Mouse (Mus musculus) testis, postnatal 14 days (tissue): ENCODE measurements around the gene Fam207a.
A peak's percentile ranks its signal among the peaks of the same experiment; 100 is the strongest.

Experiments used
- DNase-seq: peaks from one replicate; pipeline ENCODE4 v3.0.0; 2021; ENCODE audit warnings: low spot score

Gene Fam207a

GRCm38 (mm10) chr10:77515385-77516348 is at the start of gene Fam207a:
Gene Fam207a (minus strand): TSS chr10:77515785.
- DNase-seq: peak; percentile 93

GRCm38 (mm10) chr10:77565005-77565404 is 49.4 kb upstream of the Fam207a start:
- DNase-seq: no peak

GRCm38 (mm10) chr10:77561508-77561907 is 45.9 kb upstream of the Fam207a start:
- no peak for DNase-seq

GRCm38 (mm10) chr10:77560830-77561229 is 45.2 kb upstream of the Fam207a start:
- DNase-seq: no peak

- DNase-seq: no peak
Measured at GRCm38 (mm10) chr10:77560090-77560489, 44.5 kb upstream of the Fam207a start.

GRCm38 (mm10) chr10:77557641-77558040 is 42.1 kb upstream of the Fam207a start:
- DNase-seq: no peak

GRCm38 (mm10) chr10:77556631-77557030 is 41.0 kb upstream of the Fam207a start:
- no peak for DNase-seq

- DNase-seq: no peak
Measured at GRCm38 (mm10) chr10:77554918-77555317, 39.3 kb upstream of the Fam207a start.

- no peak for DNase-seq
Measured at GRCm38 (mm10) chr10:77553285-77553684, 37.7 kb upstream of the Fam207a start.

- no peak for DNase-seq
Measured at GRCm38 (mm10) chr10:77552162-77552561, 36.6 kb upstream of the Fam207a start.

GRCm38 (mm10) chr10:77550874-77551273 is 35.3 kb upstream of the Fam207a start:
- no peak for DNase-seq

- no peak for DNase-seq
Measured at GRCm38 (mm10) chr10:77548576-77548975, 33.0 kb upstream of the Fam207a start.

GRCm38 (mm10) chr10:77544916-77545315 is 29.3 kb upstream of the Fam207a start:
- no peak for DNase-seq

- no peak for DNase-seq
Measured at GRCm38 (mm10) chr10:77543226-77543625, 27.6 kb upstream of the Fam207a start.

- no peak for DNase-seq
Measured at GRCm38 (mm10) chr10:77541864-77542666, 26.5 kb upstream of the Fam207a start.

GRCm38 (mm10) chr10:77540576-77541102 is 25.1 kb upstream of the Fam207a start:
- no peak for DNase-seq

- no peak for DNase-seq
Measured at GRCm38 (mm10) chr10:77539320-77539945, 23.8 kb upstream of the Fam207a start.

GRCm38 (mm10) chr10:77537215-77538209 is 21.9 kb upstream of the Fam207a start:
- no peak for DNase-seq

GRCm38 (mm10) chr10:77536727-77537126 is 21.1 kb upstream of the Fam207a start:
- DNase-seq: no peak

- no peak for DNase-seq
Measured at GRCm38 (mm10) chr10:77532020-77532413, 16.4 kb upstream of the Fam207a start.
